In the genomic region with DNA sequence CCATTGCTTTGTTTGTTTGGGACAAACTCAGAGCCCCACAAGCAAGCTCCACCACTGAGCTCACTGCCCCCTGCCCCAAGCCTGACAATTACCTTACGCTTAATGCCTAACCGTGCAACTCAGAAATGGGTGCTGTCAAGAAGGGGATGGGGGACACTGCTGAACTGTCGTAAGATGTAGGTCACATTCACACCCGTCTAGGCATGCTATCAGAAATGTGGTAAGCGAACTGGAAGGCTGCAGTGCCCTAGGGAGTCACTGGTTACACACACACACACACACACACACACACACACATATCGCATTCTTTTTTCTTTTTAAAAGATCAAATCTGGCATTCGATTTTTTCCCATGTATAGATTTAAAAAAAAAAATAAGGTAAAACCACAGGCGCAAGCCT, we compare ENCODE assay signal across 15 mouse cellular contexts. TPM values are rescaled to one million over a fixed set of nuclear protein-coding genes. Genes with fewer than 3 reads are reported as not detected.
A peak's percentile ranks its signal among the peaks of the same experiment; 100 is the strongest.
DNase-seq lines count a peak whose midpoint lies in the region; ATAC-seq and TF ChIP-seq lines count a peak whose summit lies in the region.
"Had no signal": no experiment of that assay in that cellular context is flagged by ENCODE, and none has a peak within 500 bp of the region (broad histone marks: within the 10 kb centered on the region; RNA-seq: fewer than 3 reads in every experiment).

No protein-coding gene starts in this region.

- H3K36me3 ChIP-seq in hindbrain, postnatal 0 days (ENCODE audit: insufficient read depth, low read length) = no peaks in the 10 kb centered on the region
- H3K36me3 ChIP-seq in hindbrain, embryonic 13.5 days = no peaks in the 10 kb centered on the region
- H3K36me3 ChIP-seq in lung, embryonic 15.5 days = no peaks in the 10 kb centered on the region
- H3K36me3 ChIP-seq in embryonic facial prominence, embryonic 13.5 days = peaks cover 7% of the 10 kb centered on the region; the same call in 1 of the 2 replicates
- H3K36me3 ChIP-seq in limb, embryonic 14.5 days (ENCODE audit: control insufficient read depth, insufficient read depth, low read length) = peaks cover 27% of the 10 kb centered on the region; the same call in 1 of the 2 replicates
- H3K36me3 ChIP-seq in forebrain, embryonic 13.5 days (ENCODE audit: poor library complexity, severe bottlenecking) = no peaks in the 10 kb centered on the region
- H3K36me3 ChIP-seq: forebrain, embryonic 12.5 days; heart, embryonic 15.5 days; hindbrain, embryonic 10.5 days had no signal

- H3K27ac ChIP-seq in hindbrain, postnatal 0 days = no peak overlapping the region
- H3K27ac ChIP-seq in hindbrain, embryonic 13.5 days = no peak overlapping the region
- H3K27ac ChIP-seq in lung, embryonic 15.5 days = no peak overlapping the region
- H3K27ac ChIP-seq in embryonic facial prominence, embryonic 13.5 days = no peak overlapping the region
- H3K27ac ChIP-seq in limb, embryonic 14.5 days (replicated peaks; ENCODE audit: low read depth, low read length) = no peak overlapping the region
- no peak overlapping the region for H3K27ac ChIP-seq in forebrain, embryonic 13.5 days
- H3K27ac ChIP-seq: forebrain, embryonic 12.5 days; heart, embryonic 15.5 days; hindbrain, embryonic 10.5 days had no signal

- no peak overlapping the region for H3K9ac ChIP-seq in hindbrain, postnatal 0 days (replicated peaks; ENCODE audit: low read length)
- no peak overlapping the region for H3K9ac ChIP-seq in hindbrain, embryonic 13.5 days
- no peak overlapping the region for H3K9ac ChIP-seq in lung, embryonic 15.5 days
- no peak overlapping the region for H3K9ac ChIP-seq in embryonic facial prominence, embryonic 13.5 days
- H3K9ac ChIP-seq in limb, embryonic 14.5 days (ENCODE audit: low read depth, low read length, severe bottlenecking) = 0 out of 2 replicates have a peak overlapping the region, but pooled peaks have one; percentile 91
- H3K9ac ChIP-seq in forebrain, embryonic 13.5 days = no peak overlapping the region
- H3K9ac ChIP-seq: forebrain, embryonic 12.5 days; heart, embryonic 15.5 days had no signal

- peak overlapping the region; percentile 78 for H3K4me2 ChIP-seq in hindbrain, postnatal 0 days (ENCODE audit: low read depth, low read length)
- no peak overlapping the region for H3K4me2 ChIP-seq in hindbrain, embryonic 13.5 days
- peak overlapping the region; percentile 91 for H3K4me2 ChIP-seq in lung, embryonic 15.5 days
- H3K4me2 ChIP-seq in embryonic facial prominence, embryonic 13.5 days = peak overlapping the region; percentile 94
- H3K4me2 ChIP-seq in limb, embryonic 14.5 days (replicated peaks; ENCODE audit: low read depth, low read length, severe bottlenecking) = peak overlapping the region; percentile 88
- no peak overlapping the region for H3K4me2 ChIP-seq in forebrain, embryonic 13.5 days

- 81% methylated on average over 8 of the region's 8 CpGs for WGBS in hindbrain, postnatal 0 days
- 70% methylated on average over 8 of the region's 8 CpGs for WGBS in hindbrain, embryonic 13.5 days
- WGBS in lung, embryonic 15.5 days = 68% methylated on average over 8 of the region's 8 CpGs
- 59% methylated on average over 8 of the region's 8 CpGs for WGBS in embryonic facial prominence, embryonic 13.5 days
- 69% methylated on average over 8 of the region's 8 CpGs for WGBS in limb, embryonic 14.5 days
- 83% methylated on average over 8 of the region's 8 CpGs for WGBS in forebrain, embryonic 13.5 days

- 0 out of 2 replicates have a peak, but pooled peaks cover 13% of the 10 kb centered on the region for H3K4me1 ChIP-seq in hindbrain, postnatal 0 days (ENCODE audit: insufficient read depth, low read length)
- H3K4me1 ChIP-seq in hindbrain, embryonic 13.5 days (replicated peaks) = peaks cover 52% of the 10 kb centered on the region
- H3K4me1 ChIP-seq in lung, embryonic 15.5 days = peaks cover 55% of the 10 kb centered on the region
- peaks cover 55% of the 10 kb centered on the region for H3K4me1 ChIP-seq in embryonic facial prominence, embryonic 13.5 days
- peaks cover 30% of the 10 kb centered on the region for H3K4me1 ChIP-seq in limb, embryonic 14.5 days (ENCODE audit: control insufficient read depth, insufficient read depth, low read length)
- H3K4me1 ChIP-seq in forebrain, embryonic 13.5 days = peaks cover 41% of the 10 kb centered on the region

- H3K9me3 ChIP-seq in hindbrain, postnatal 0 days (ENCODE audit: low read length) = no peaks in the 10 kb centered on the region
- H3K9me3 ChIP-seq in hindbrain, embryonic 13.5 days = no peaks in the 10 kb centered on the region
- H3K9me3 ChIP-seq in lung, embryonic 15.5 days = no peaks in the 10 kb centered on the region
- H3K9me3 ChIP-seq in embryonic facial prominence, embryonic 13.5 days = no peaks in the 10 kb centered on the region
- H3K9me3 ChIP-seq in limb, embryonic 14.5 days (ENCODE audit: control insufficient read depth, low read length) = no peaks in the 10 kb centered on the region
- no peaks in the 10 kb centered on the region for H3K9me3 ChIP-seq in forebrain, embryonic 13.5 days (replicated peaks)
- H3K9me3 ChIP-seq: forebrain, embryonic 12.5 days; heart, embryonic 15.5 days; hindbrain, embryonic 10.5 days had no signal

- H3K4me3 ChIP-seq in hindbrain, postnatal 0 days (ENCODE audit: low read length) = no peak overlapping the region
- no peak overlapping the region for H3K4me3 ChIP-seq in hindbrain, embryonic 13.5 days
- peak overlapping the region; percentile 63 for H3K4me3 ChIP-seq in lung, embryonic 15.5 days
- H3K4me3 ChIP-seq in embryonic facial prominence, embryonic 13.5 days = peak overlapping the region; percentile 63
- H3K4me3 ChIP-seq in limb, embryonic 14.5 days (replicated peaks; ENCODE audit: low read length) = peak overlapping the region; percentile 69
- H3K4me3 ChIP-seq in forebrain, embryonic 13.5 days = no peak overlapping the region
- H3K4me3 ChIP-seq: forebrain, embryonic 12.5 days; heart, embryonic 15.5 days; megakaryocyte, embryonic 14.5 days had no signal

- DNase-seq in hindbrain, postnatal 0 days (ENCODE audit: low spot score) = no peak
- no peak for DNase-seq in lung, postnatal 4 days
- no peak for DNase-seq in limb, embryonic 14.5 days (ENCODE audit: low spot score)
- DNase-seq: cerebellum, postnatal 25 days; kidney, postnatal 36 days; lung, adult 18-20 months had no signal

- no peak for TF ChIP-seq CTCF in hindbrain, postnatal 0 days (IDR thresholded peaks at IDR 0.05; ENCODE audit: low read depth)

- no peaks in the 10 kb centered on the region for H3K27me3 ChIP-seq in hindbrain, postnatal 0 days (ENCODE audit: insufficient read depth, low read length)
- H3K27me3 ChIP-seq in hindbrain, embryonic 13.5 days = peaks cover 49% of the 10 kb centered on the region
- peaks cover 35% of the 10 kb centered on the region for H3K27me3 ChIP-seq in lung, embryonic 15.5 days
- peaks cover 4% of the 10 kb centered on the region for H3K27me3 ChIP-seq in embryonic facial prominence, embryonic 13.5 days
- H3K27me3 ChIP-seq in limb, embryonic 14.5 days (ENCODE audit: control insufficient read depth, insufficient read depth, low read length) = 0 out of 2 replicates have a peak, but pooled peaks cover 7% of the 10 kb centered on the region
- H3K27me3 ChIP-seq in forebrain, embryonic 13.5 days = peaks cover 51% of the 10 kb centered on the region

- no peak for TF ChIP-seq POLR2A in limb, embryonic 14.5 days (IDR thresholded peaks at IDR 0.05; ENCODE audit: borderline replicate concordance, extremely low read depth, insufficient read depth, insufficient read length)

- no peak for ATAC-seq in hindbrain, postnatal 0 days
- ATAC-seq in hindbrain, embryonic 13.5 days (ENCODE audit: low FRiP score) = no peak
- ATAC-seq in lung, embryonic 15.5 days (ENCODE audit: borderline replicate concordance, extremely low read depth, low FRiP score, low TSS enrichment) = no peak
- no peak for ATAC-seq in embryonic facial prominence, embryonic 13.5 days (ENCODE audit: insufficient number of reproducible peaks, insufficient read depth, low FRiP score, low TSS enrichment, low read depth)
- ATAC-seq in limb, embryonic 14.5 days (ENCODE audit: low FRiP score, low read depth) = no peak
- no peak for ATAC-seq in megakaryocyte-erythroid progenitor cell, adult 5-6 weeks (replicated peaks; ENCODE audit: low FRiP score, low TSS enrichment, poor library complexity, severe bottlenecking)
- ATAC-seq in forebrain, embryonic 13.5 days = no peak

RNA-seq across cellular contexts. Expression of a gene that starts 4.0 kb away (rescaled TPM):
- total RNA-seq in hindbrain, postnatal 0 days (2014; rRNA removed) = 73.8 and 83.7 TPM in 2 replicates
- 35.9 and 39.6 TPM in 2 replicates for polyA plus RNA-seq in hindbrain, postnatal 0 days (2015; fragmentation: Nextera tagmentation; extraction: Ambion mirVana)
- 13.2 and 13.9 TPM in 2 replicates for polyA plus RNA-seq in hindbrain, embryonic 13.5 days (2015; fragmentation: Nextera tagmentation; extraction: Ambion mirVana)
- polyA plus RNA-seq in lung, embryonic 15.5 days (2015; fragmentation: Nextera tagmentation; extraction: Ambion mirVana) = 48.4 and 50.7 TPM in 2 replicates
- polyA plus RNA-seq in embryonic facial prominence, embryonic 13.5 days (2015; fragmentation: Nextera tagmentation; extraction: Ambion mirVana) = 51.0 and 58.7 TPM in 2 replicates
- polyA plus RNA-seq in limb, embryonic 14.5 days (2012; rRNA removed) = 68.1 and 102 TPM in 2 replicates
- polyA plus RNA-seq in limb, embryonic 14.5 days (2014; fragmentation: Nextera tagmentation; extraction: Ambion mirVana) = 70.0 and 90.7 TPM in 2 replicates
- total RNA-seq in megakaryocyte-erythroid progenitor cell, adult 5-6 weeks (2014; fragmentation: Nextera tagmentation) = not detected in 2 replicates
- not detected in 2 replicates for total RNA-seq in megakaryocyte-erythroid progenitor cell, adult 5-6 weeks (2017)
- 5.6 and 6.3 TPM in 2 replicates for polyA plus RNA-seq in forebrain, embryonic 13.5 days (2015; fragmentation: Nextera tagmentation; extraction: Ambion mirVana)

Comparison
In these comparisons a context has a peak if more than half of its experiments do, and no peak if none do; other contexts are left out.
1. H3K4me2 ChIP-seq: peak in hindbrain, postnatal 0 days (single experiment), lung, embryonic 15.5 days (single experiment), embryonic facial prominence, embryonic 13.5 days (single experiment) and limb, embryonic 14.5 days (single experiment); none in hindbrain, embryonic 13.5 days (single experiment) and forebrain, embryonic 13.5 days (single experiment).
2. H3K4me3 ChIP-seq: peak in lung, embryonic 15.5 days (single experiment), embryonic facial prominence, embryonic 13.5 days (single experiment) and limb, embryonic 14.5 days (single experiment); none in hindbrain, postnatal 0 days (single experiment), hindbrain, embryonic 13.5 days (single experiment) and forebrain, embryonic 13.5 days (single experiment).